Mouse (Mus musculus) midbrain, embryonic 13.5 days (tissue): ENCODE measurements around the gene Smtnl1. TPM values are rescaled to one million over a fixed set of nuclear protein-coding genes. Genes with fewer than 3 reads are reported as not detected.
A peak's percentile ranks its signal among the peaks of the same experiment; 100 is the strongest.
"Not testable (repeated sequence)": the region's sequence is repeated elsewhere in the genome, so short reads cannot be mapped to it uniquely, and the experiment has no call there.

Experiments used
- ATAC-seq: fragments of 200-750 bp; cut with Nextera tagmentation; 2 replicates; pipeline ENCODE4 v1.8.0; 2017; ENCODE audit warnings: mild to moderate bottlenecking, moderate TSS enrichment, moderate library complexity
- H3K27ac ChIP-seq: fragments of 300-500 bp; sonication (generic); 2 replicates; pipeline ENCODE4 v1.5.1; 2015; ENCODE audit warnings: inconsistent platforms, mild to moderate bottlenecking, moderate library complexity
- H3K27me3 ChIP-seq: fragments of 300-500 bp; sonication (generic); 2 replicates; pipeline ENCODE4 v1.6.1; 2015; ENCODE audit warnings: mild to moderate bottlenecking, inconsistent platforms
- H3K36me3 ChIP-seq: fragments of 300-500 bp; sonication (generic); 2 replicates; pipeline ENCODE4 v1.6.1; 2015; ENCODE audit warnings: mild to moderate bottlenecking, inconsistent platforms
- H3K4me1 ChIP-seq: fragments of 300-500 bp; sonication (generic); replicated peaks from 2 replicates; pipeline ENCODE4 v1.6.1; 2015; ENCODE audit warnings: inconsistent platforms
- H3K4me2 ChIP-seq: fragments of 300-500 bp; sonication (generic); replicated peaks from 2 replicates; pipeline ENCODE4 v1.6.1; 2015; ENCODE audit warnings: moderate library complexity, mild to moderate bottlenecking, inconsistent platforms
- H3K4me3 ChIP-seq: fragments of 300-500 bp; sonication (generic); replicated peaks from 2 replicates; pipeline ENCODE4 v1.5.1; 2015; ENCODE audit warnings: mild to moderate bottlenecking, inconsistent platforms
- H3K9ac ChIP-seq: fragments of 300-500 bp; sonication (generic); replicated peaks from 2 replicates; pipeline ENCODE4 v1.6.1; 2015; ENCODE audit warnings: mild to moderate bottlenecking, inconsistent platforms
- H3K9me3 ChIP-seq: fragments of 300-500 bp; sonication (generic); 2 replicates; pipeline ENCODE4 v1.6.1; 2016; ENCODE audit warnings: mild to moderate bottlenecking, inconsistent platforms
- WGBS: fragments of 180-500 bp; shearing (Covaris S2); methylation state at CpG from one replicate; pipeline ENCODE4 v1.1.7; 2015; 5-methylcytosine and 5-hydroxymethylcytosine counted together
- polyA plus RNA-seq: library from polyadenylated mRNA; unstranded; fragments of >200 nt; fragmentation: Nextera tagmentation; extraction: Ambion mirVana; gene quantifications from 2 replicates; pipeline ENCODE4 v1.2.1, GENCODE M21; 2015

Smtnl1 gene
- polyA plus RNA-seq, 1 experiment from 2014 or later, result not detected

GRCm38 (mm10) chr2:84803963-84804362, 18.5 kb downstream of the Smtnl1 start:
- no peak for ATAC-seq
- Histone ChIP-seq H3K4me1 (peaks cover 4% of the 10 kb centered on the region), H3K9me3 (no peaks in the 10 kb centered on the region), H3K4me3 (no peak overlapping the region), H3K27me3 (no peaks in the 10 kb centered on the region), H3K4me2 (no peak overlapping the region), H3K36me3 (no peaks in the 10 kb centered on the region), H3K27ac (no peak overlapping the region), H3K9ac (no peak overlapping the region)
- 90% methylated on average over 7 of the region's 7 CpGs for WGBS

GRCm38 (mm10) chr2:84801223-84801622, 21.2 kb downstream of the Smtnl1 start:
- H3K27ac ChIP-seq, H3K27me3 ChIP-seq, H3K36me3 ChIP-seq, H3K9ac ChIP-seq, H3K4me3 ChIP-seq, H3K4me1 ChIP-seq, H3K9me3 ChIP-seq, ATAC-seq, H3K4me2 ChIP-seq: not testable (repeated sequence)
- WGBS, result 82% methylated on average over 5 of the region's 5 CpGs

- Histone ChIP-seq H3K4me3 (no peak overlapping the region), H3K27ac (no peak overlapping the region), H3K36me3 (no peaks in the 10 kb centered on the region), H3K9me3 (no peaks in the 10 kb centered on the region), H3K4me2 (no peak overlapping the region), H3K9ac (no peak overlapping the region), H3K4me1 (peaks cover 4% of the 10 kb centered on the region), H3K27me3 (no peaks in the 10 kb centered on the region)
- no peak for ATAC-seq
- WGBS, result 84% methylated on average over 4 of the region's 4 CpGs
Measured at GRCm38 (mm10) chr2:84800304-84800703, 22.1 kb downstream of the Smtnl1 start.

- Histone ChIP-seq H3K27ac (no peak overlapping the region), H3K4me2 (peak overlapping the region; percentile 97), H3K4me3 (peak overlapping the region; percentile 60), H3K4me1 (peaks cover 4% of the 10 kb centered on the region), H3K9me3 (no peaks in the 10 kb centered on the region; the same call in 1 of the 2 replicates), H3K36me3 (no peaks in the 10 kb centered on the region), H3K27me3 (no peaks in the 10 kb centered on the region), H3K9ac (peak overlapping the region; percentile 70)
- WGBS, result under 1% methylated on average over 16 of the region's 16 CpGs
- peak; percentile 76 for ATAC-seq
Measured at GRCm38 (mm10) chr2:84799041-84799561, 23.4 kb downstream of the Smtnl1 start.

GRCm38 (mm10) chr2:84798493-84798921, 23.9 kb downstream of the Smtnl1 start, which contains the start of gene Ube2l6:
Gene Ube2l6, plus strand, starts transcription at chr2:84798828.
- no peaks in the 10 kb centered on the region for H3K27me3 ChIP-seq
- H3K9ac ChIP-seq, result peak within 1 kb of the TSS; percentile 70
- H3K9me3 ChIP-seq, result no peaks in the 10 kb centered on the region; the same call in 1 of the 2 replicates
- ATAC-seq, result peak; percentile 68
- H3K4me3 ChIP-seq, result peak within 1 kb of the TSS; percentile 60
- H3K27ac ChIP-seq, result 0 out of 2 replicates have a peak within 1 kb of the TSS, but pooled peaks have one; percentile 44
- no peaks in the 10 kb centered on the region for H3K36me3 ChIP-seq
- peak within 1 kb of the TSS; percentile 97 for H3K4me2 ChIP-seq
- H3K4me1 ChIP-seq, result peaks cover 4% of the 10 kb centered on the region
- whole genome bisulfite sequencing, result under 1% methylated on average over 21 of the region's 21 CpGs

GRCm38 (mm10) chr2:84797833-84798492, 24.5 kb downstream of the Smtnl1 start:
- Histone ChIP-seq H3K9ac (peak overlapping the region; percentile 70), H3K4me2 (peak overlapping the region; percentile 97), H3K27me3 (no peaks in the 10 kb centered on the region), H3K27ac (no peak overlapping the region), H3K36me3 (no peaks in the 10 kb centered on the region), H3K4me1 (peaks cover 4% of the 10 kb centered on the region), H3K9me3 (no peaks in the 10 kb centered on the region; the same call in 1 of the 2 replicates), H3K4me3 (peak overlapping the region; percentile 60)
- WGBS, result 9% methylated on average over 13 of the region's 13 CpGs
- ATAC-seq, result peak; percentile 69

GRCm38 (mm10) chr2:84793871-84794270, 28.6 kb downstream of the Smtnl1 start:
- H3K9me3 ChIP-seq, result no peaks in the 10 kb centered on the region; the same call in 1 of the 2 replicates
- H3K27ac ChIP-seq, result no peak overlapping the region
- no peak for ATAC-seq
- no peaks in the 10 kb centered on the region; the same call in 1 of the 2 replicates for H3K4me1 ChIP-seq
- H3K9ac ChIP-seq, result no peak overlapping the region
- no peak overlapping the region for H3K4me3 ChIP-seq
- H3K27me3 ChIP-seq, result no peaks in the 10 kb centered on the region
- H3K36me3 ChIP-seq, result no peaks in the 10 kb centered on the region
- H3K4me2 ChIP-seq, result no peak overlapping the region
- WGBS, result 86% methylated on average over 3 of the region's 3 CpGs

- Histone ChIP-seq H3K9me3 (no peaks in the 10 kb centered on the region; the same call in 1 of the 2 replicates), H3K4me2 (no peak overlapping the region), H3K27ac (no peak overlapping the region), H3K9ac (no peak overlapping the region), H3K27me3 (no peaks in the 10 kb centered on the region), H3K4me1 (no peaks in the 10 kb centered on the region), H3K4me3 (no peak overlapping the region), H3K36me3 (no peaks in the 10 kb centered on the region)
- no peak for ATAC-seq
- 96% methylated on average over 3 of the region's 3 CpGs for WGBS
Measured at GRCm38 (mm10) chr2:84793154-84793553, 29.3 kb downstream of the Smtnl1 start.

- Histone ChIP-seq H3K36me3 (no peaks in the 10 kb centered on the region), H3K27me3 (no peaks in the 10 kb centered on the region), H3K9me3 (no peaks in the 10 kb centered on the region; the same call in 1 of the 2 replicates), H3K9ac (no peak overlapping the region), H3K4me2 (no peak overlapping the region), H3K27ac (no peak overlapping the region), H3K4me1 (no peaks in the 10 kb centered on the region), H3K4me3 (no peak overlapping the region)
- no peak for ATAC-seq
- WGBS, result 87% methylated on average over 3 of the region's 3 CpGs
Measured at GRCm38 (mm10) chr2:84792516-84792915, 29.9 kb downstream of the Smtnl1 start.

- H3K9me3 ChIP-seq, result no peaks in the 10 kb centered on the region; the same call in 1 of the 2 replicates
- no peak overlapping the region for H3K4me3 ChIP-seq
- H3K27me3 ChIP-seq, result no peaks in the 10 kb centered on the region
- H3K36me3 ChIP-seq, result no peaks in the 10 kb centered on the region
- WGBS, result 55% methylated on average over 9 of the region's 9 CpGs
- H3K4me2 ChIP-seq, result no peak overlapping the region
- H3K4me1 ChIP-seq, result no peaks in the 10 kb centered on the region
- ATAC-seq, result no peak
- no peak overlapping the region for H3K27ac ChIP-seq
- no peak overlapping the region for H3K9ac ChIP-seq
Measured at GRCm38 (mm10) chr2:84790418-84790817, 32.0 kb downstream of the Smtnl1 start.

GRCm38 (mm10) chr2:84788316-84788715, 34.1 kb downstream of the Smtnl1 start:
- ATAC-seq, result no peak
- H3K4me3 ChIP-seq, result no peak overlapping the region
- no peaks in the 10 kb centered on the region for H3K27me3 ChIP-seq
- no peaks in the 10 kb centered on the region for H3K4me1 ChIP-seq
- no peak overlapping the region for H3K9ac ChIP-seq
- no peaks in the 10 kb centered on the region for H3K9me3 ChIP-seq
- WGBS, result 80% methylated on average over 3 of the region's 3 CpGs
- no peak overlapping the region for H3K27ac ChIP-seq
- H3K4me2 ChIP-seq, result no peak overlapping the region
- no peaks in the 10 kb centered on the region for H3K36me3 ChIP-seq

GRCm38 (mm10) chr2:84783840-84784566, 38.4 kb downstream of the Smtnl1 start:
- Histone ChIP-seq H3K36me3 (no peaks in the 10 kb centered on the region), H3K9ac (no peak overlapping the region), H3K27me3 (no peaks in the 10 kb centered on the region), H3K4me2 (no peak overlapping the region), H3K4me1 (no peaks in the 10 kb centered on the region), H3K9me3 (no peaks in the 10 kb centered on the region), H3K4me3 (no peak overlapping the region), H3K27ac (no peak overlapping the region)
- WGBS, result 81% methylated on average over 3 of the region's 3 CpGs
- ATAC-seq, result no peak
